Mouse (Mus musculus) CD4-positive, CD25-positive, alpha-beta regulatory T cell, adult 2 months (primary cell): ENCODE measurements at regions not wholly inside any gene's neighbourhood (a gene's known extent, or its start where the extent isn't known, plus 50 kb on each side); places are given as distances from the start of the nearest gene placed in this dataset.

ENCODE experiments used
- DNase-seq: peaks from one replicate; pipeline ENCODE4 v3.0.0-alpha.2; 2012; ENCODE audit warnings: low read depth, low spot score

DNA sequence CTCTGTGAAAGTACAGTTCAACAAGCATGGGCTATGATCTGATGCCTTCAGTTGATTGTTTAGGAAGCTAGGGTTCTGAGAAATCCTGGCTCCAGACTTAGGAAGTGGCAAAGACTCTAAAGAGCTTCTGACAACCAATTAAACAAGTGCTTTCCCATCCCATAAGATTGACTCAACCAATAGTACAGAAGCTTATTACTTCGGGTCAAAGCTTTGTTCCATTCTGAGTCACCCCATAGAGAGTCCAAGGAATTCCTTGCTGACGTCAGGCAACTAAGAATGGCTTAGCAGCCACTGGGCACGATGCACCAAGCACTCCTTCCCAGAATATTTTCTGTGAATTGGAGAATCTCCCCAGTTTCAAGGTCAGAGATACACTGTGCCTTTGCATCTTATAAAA is 59.0 kb upstream of the Ntm start:
- DNase-seq = no peak

DNA sequence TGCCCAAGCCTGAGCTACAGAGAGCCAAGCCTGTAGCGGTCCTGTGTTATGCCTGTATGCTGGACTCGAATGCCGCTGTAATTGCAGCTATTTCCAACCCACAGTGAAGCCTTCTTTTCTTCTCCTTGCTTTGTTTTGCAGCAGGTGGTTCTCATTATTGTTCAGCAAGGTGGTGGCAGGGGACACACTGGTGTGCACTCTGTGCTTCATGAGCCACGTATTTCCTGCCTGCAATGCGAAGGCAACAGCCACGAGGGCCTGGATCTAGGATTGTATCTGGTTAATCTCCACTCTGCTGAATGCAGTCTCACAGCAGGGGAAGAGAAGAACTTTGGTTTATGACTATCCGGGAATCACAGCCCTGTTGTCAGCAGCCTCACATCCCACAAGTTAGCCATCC is 62.3 kb upstream of the Ntm start:
- DNase-seq = no peak

DNA sequence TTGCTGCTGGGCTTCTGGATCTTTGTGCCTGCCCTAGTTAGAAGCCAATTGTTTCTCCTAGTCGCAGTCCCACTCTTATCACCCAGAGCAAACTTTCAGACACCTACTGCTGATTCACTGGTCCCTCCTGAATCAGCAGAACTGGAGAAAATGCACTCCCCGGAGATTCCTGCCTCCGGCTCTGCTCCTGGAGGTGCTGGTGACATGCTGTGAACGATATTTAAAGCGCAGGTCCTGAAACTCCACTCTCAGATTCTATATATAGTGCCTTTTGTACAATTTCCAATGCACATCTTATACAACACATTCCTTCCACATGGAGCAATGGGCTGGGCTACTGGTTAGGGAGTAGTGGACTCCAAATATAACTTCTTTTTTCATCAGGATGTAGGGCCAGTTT is 64.0 kb upstream of the Ntm start:
- no peak for DNase-seq

DNA sequence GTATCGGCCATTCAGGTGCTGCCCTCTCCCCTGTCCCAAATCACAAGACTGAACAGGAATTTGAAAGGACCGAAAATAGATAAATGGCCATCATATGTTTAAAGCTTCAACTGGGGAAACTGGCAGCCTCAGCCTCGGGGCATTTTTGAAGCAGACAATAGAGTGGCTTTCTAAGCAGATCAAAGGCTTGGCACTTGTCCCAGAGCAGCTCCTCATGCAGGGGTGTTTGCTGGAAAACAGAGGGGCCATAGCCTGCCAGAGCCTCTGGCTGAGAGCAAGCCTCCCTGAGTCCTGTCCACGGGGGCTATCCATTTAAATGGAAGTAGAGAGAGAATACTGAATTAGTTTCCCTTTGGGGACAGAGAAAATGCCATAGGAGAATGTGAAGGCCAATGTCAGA is 77.5 kb upstream of the Ntm start:
- DNase-seq = no peak

DNA sequence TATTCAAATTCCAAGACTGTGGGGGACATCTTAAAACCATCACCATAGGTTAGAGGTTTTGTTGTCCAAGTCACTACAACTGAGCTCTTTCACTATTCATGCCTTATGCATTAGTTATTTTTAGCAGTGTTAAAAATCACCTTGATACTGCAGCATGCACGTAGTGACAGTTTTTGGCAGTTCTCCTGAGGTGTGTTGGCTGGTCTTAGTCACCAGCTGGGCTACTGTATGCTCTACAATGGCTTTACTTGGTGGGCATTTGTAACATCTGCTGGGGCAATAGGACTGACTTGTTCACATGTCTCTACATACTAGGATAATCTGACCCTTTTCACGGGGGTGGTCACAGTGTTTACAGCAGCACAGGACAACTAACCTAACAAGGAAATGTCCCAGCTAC is 101.6 kb upstream of the Ntm start:
- no peak for DNase-seq

DNA sequence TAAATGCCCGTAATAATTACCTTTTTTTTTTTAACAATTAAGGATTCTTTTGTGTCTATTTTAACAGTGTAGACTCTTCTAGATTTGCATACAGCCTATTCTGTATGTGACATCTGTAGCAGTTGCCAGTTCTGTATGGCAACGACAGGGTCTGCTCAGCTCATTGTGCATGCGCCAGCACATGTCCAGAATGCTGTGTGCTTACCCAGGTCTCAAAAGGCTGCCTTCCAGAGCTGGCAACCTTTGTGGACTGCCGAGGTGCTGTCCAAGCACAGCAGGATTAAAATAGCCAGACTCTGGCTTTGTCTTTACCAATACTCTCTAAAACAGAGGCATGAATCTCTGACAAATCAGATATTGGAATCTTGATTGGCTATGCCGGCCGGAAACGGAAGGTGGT is 105.0 kb upstream of the Ntm start:
- DNase-seq = no peak

DNA sequence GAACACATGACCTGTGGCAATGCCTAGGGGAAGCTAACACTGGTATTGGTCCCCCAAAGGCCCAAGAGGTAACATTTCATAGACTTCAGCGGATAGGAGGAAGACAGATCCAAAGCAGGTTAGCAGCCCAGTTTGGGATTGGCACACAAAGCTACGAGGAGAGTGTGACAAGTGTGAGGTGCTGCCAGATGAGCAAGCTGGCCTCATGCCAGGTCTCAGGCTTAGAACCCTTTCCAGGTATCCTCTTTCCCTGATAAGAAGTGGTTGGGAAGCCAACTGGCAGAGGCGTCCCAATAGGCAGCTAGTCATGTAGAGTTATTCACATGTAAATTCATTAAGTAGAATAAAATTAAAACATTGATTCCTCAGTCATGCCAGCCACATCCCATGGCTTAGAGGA is 112.3 kb upstream of the Ntm start:
- DNase-seq = no peak

DNA sequence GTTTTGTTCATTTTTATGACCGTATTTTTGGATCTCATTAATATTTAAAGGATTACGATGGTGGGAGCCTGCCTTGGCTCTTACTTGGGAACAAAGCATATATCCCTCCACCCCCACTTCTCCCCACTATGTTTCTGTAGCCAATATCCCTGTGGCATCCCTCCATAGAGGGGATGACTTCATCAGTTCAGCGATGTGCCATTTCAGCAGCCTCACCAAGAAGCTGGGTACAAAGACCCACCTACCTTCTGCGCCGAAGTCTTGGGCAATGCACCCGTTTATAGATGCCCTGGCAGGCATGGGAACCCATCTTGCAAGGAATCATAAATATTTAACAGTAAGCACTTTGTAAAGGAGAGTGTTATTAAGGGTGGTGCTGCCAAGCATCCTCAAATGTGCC is 113.1 kb upstream of the Ntm start:
- DNase-seq = no peak

DNA sequence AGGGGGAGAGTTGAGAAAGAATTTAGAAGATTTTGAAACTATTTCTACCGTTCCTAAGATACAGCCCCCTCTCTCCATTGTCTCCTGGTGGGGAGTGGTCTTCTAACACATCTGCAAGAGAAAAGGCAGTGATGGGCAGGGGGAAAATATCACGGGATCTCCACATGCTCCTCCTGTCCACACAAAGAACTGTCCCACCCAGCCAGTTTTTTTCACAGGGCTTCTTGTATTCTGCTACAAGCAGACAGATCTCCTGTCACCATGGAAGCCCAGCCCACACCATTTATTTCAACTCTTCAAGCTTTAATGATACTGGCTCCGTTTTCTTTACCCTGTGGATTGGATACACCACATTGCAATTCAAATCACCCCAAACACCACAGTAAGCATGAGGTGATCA is 113.5 kb upstream of the Ntm start:
- DNase-seq = no peak

DNA sequence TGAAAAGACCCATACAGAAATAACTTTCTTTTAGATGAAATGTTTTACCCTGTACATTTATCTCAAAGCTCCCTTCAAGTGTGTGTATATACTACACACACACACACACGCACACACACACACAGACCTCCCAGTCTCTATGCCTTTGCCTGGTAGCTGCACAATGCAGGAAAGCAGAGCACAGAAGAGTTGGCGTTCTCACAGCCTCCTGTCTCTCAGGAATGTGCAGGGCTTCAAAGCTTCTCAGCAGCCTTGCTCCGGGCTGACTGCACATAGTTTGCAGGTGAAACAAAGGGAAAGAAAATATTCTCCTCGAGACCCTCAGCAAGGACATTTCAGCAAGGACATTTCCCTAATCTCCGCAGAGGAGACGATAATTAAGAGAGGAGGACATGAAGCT is 139.0 kb upstream of the Ntm start:
- no peak for DNase-seq

DNA sequence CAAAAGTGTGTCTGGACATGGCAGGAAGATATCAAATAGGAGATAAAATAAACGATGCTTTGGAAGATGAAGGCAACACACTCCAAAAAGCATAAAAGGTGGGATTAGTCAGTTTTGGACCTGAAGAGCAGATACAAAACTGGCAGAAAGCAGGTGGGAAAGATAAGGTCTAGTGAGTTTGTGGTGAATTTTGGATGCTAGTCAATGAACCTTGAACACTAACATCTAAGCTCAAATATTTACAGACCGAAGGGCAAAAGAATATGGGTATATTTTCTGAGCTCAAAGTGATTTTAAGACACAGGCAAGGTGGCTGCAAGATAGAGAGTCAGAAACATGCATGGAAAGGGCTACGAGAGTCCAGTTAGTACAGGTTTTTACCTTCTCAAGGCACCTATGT is 159.4 kb upstream of the Ntm start:
- DNase-seq = no peak

DNA sequence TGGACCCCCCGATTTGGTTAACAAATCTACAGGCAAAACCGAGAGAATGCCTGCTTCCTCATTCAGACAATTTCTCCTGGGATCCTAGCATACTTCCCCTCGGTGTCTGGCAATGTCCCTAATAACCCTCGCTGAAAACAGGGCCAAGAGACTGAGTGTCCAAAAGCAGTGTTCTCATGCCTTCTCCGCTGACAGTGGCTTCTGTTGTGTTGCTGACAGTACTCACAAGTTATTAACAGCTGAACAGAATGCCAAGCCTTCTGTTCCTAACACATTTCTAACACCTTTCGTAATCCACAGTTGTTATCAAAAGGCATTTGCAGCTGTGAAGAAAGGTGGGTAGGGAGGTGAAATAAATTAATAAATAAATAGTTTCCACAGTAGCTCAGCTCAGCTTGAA is 166.2 kb upstream of the Ntm start:
- DNase-seq = no peak

DNA sequence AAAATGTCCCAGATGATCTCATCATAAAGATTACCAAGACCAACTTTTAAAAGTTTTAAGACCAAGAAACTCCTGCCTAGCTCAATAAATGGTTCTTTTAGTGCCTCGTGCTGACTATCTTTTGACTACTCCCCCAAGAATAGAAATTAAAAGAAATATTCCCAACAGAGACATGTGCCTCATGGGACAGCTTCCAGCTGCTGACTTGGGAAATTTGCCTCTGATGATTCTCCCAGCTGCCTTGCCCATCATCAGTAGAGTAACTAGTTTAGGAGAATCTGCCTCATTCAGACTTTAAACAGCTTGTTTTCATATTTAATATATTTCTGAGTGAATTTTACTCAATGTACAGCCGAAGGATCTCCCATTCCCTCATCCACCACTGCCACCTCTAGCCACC is 168.7 kb upstream of the Ntm start:
- no peak for DNase-seq

DNA sequence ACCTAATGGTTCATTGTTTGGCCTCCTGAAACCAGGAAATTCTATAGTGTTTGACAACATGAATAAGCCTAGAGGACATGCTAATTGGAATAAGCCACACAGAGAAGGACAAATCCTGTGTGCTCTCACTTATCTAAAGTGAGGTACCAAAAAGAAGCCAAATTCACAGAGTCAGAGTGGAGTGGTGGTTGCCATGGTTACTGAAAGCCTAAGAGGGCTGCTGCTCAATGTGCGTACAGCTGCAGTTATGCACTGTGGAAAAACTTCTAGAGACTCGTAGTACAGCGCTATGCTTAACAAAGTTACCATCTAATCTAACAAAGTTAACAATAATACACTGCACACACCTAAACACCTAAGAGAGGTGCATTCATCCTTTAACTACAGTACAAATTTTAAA is 171.4 kb upstream of the Ntm start:
- no peak for DNase-seq

DNA sequence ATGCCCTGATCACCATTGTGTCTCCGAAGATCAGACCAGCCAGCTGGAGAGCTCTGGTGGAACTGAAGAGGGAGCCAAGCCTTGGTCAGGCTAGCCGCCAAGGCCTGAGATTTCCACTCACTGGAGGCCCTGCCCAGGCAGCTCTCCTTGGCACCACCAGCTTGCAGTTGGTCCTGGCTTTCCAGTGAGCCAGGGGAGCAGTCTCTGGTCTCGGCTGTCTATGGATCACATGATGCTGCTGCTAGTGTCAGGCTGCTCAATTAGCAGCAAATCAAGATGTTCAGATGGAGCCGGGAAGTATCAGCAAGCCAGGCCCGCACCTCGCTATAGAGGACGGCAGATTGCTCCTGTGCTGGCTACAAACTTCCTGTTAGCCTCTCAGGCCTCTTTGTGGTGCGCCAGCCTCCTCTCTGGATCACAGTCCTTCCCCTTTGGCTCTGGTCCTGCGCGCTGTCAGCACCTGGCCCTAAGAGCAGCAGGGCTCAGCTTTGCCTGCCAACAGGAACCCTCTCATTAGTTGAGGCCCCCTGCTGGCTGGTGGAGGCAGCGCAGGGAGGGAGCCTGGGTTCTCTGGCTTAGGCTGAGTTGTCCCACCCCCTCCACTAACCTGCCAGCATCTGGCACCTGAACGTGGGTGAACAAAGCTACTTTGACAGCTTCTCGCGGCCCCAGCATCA is 174.8 kb upstream of the Ntm start:
- peak; percentile 1 for DNase-seq

DNA sequence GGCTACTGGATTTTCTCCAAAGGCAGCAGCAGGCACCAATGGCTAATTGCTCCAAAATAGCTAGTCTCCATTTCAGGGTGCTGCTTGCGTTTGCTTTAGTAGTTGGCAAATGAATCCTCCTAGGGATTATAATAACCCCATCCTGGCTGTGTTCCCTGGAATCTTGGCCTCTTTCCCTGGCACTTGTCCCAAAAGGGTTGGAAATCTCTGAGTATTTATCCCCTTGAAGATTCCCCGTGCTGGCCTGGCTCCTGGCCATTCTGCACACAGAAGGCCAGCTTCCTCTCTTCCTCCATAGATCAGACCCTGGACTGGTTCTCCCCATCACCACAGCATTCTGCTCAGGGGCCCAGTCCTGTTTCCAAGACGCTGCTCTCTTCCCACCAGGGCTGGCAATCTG is 177.2 kb upstream of the Ntm start:
- DNase-seq = no peak

DNA sequence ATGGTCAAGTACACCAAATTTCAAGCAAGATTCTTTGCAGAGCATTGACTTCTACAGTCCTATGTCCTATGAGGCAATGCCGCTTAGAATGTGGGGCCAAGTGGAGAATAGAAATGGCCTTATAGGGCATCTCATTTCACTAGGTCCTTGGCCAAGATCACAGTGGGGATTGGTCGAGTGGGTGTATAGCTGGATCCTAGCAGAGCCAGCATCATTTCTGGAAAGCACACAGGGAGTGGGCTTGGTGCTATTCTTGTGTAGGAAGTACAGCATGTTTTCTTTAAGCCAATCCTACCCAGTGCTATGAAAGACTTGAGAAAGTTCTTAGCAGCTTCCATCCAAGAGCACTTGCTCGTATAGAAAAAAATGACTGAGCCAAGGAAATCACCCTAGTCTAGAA is 178.2 kb upstream of the Ntm start:
- DNase-seq = no peak

DNA sequence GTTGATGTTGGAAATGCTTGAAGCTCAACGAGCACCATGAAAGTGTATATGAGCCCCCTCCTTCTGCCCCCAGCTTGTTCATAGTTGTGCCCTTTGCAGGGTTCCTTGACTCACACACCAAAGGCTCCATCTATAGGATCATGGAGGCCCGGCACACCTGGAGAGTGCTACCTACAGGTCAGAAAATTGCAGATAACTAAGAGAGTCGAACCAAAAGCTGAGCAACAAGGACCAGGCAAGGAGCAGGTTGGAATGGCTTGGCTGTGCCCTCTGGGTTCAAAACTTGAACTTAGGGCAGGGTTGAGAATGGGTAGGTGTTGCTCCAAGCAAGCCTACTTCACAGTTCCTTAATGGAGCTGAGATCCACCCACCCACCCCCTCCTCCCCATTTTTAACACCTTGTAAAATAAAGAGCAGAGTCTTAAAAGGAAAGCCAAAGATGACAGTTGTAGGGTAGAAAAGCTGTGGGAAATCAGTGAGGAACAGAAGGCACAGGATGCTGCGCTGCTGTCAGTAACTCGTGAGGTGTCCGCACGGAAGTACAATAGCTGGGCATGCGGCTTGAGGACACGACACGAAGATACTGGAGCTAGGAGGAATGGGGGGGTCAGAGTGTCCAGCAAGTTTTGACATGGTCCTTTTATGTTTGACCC is 180.0 kb upstream of the Ntm start:
- no peak for DNase-seq

DNA sequence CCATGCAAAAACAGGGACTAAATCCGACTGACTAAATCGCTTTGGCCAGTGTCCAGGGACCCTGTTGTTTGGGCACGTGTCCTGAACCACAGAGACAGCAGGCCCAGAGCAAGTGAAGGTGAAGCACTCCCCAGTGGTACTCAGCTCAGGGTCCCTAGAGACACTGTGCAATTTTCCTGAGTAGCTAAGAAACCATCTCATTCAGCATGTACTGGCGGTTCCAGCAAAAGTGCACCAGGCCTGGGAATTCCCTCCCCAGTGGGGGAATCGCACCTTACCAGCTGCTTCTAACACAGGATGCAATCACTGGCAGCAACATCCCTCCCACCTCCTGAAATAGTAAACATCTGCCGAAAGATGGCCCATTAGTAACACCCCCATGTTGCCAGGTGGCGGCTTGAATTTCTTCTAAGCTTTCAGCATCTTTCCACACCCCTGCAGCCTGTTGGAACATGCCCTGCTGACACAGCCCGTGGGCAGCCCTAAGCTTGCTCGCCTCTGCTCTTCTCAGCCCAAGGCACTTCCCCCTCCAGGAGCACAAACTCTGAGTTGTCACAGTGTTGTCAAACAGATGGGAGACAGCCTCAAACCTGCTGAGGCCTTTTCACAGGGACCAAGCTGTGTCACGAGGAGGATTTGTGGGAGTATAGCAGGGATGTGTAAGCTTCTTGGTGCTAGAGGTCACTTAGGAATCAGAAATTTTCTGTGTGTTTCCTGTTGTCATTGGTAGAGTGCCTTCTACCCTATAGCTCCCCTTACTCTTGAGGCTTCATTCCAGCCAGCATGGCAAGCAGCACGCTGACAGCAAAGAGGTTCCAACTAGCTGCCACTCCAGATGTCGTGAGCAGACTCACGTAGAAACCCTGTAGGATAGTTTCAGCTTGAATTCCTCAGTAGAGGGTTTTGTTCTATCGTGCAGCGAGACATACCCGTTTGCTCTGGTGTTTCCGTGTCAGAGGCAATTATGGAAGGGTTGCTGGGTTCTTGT is 186.8 kb upstream of the Ntm start:
- no peak for DNase-seq

DNA sequence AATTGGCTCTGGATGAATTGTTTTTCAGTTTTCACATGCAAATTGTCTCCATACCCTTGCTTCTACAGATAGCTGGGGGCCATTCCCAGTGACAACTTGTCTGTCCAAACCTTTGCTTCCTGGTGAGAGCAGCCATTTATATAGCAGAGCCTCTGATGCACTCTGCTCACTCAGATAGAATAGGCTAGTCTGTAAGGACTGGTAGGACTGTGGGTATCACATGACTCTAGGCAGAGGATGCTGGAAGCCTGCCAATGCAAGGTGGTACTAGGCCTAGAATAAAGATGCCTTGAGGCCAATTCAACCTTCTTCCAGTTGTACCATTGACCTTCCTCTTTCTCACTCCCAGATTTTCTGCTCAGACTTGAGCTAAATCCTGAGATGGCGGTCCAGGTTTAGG is 188.2 kb upstream of the Ntm start:
- no peak for DNase-seq

DNA sequence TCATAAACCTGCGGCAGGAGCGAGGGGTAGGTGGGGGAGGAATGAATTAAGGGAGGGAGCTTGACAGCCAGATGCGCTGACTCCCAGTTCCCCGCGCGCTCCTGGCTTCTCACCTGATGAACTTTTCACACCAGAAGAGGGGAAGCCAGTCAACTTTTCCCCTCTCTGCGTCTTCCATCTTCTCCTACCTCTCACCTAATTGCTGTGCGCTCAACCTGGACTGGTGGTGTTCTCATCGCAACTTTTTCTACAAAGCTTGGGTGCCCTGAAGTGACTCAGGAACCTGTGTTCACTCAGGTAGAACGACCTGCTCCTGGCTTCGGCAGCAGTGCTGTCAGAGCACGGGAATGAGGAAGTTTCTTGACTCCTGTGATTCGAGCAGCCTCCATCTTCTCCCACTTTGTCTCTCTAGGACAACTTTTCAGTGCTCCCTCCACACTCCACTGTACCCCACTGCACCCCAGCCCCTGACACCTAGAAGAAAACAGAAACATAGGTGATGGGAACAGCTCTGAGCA is 203.4 kb upstream of the Ntm start:
- DNase-seq = no peak

DNA sequence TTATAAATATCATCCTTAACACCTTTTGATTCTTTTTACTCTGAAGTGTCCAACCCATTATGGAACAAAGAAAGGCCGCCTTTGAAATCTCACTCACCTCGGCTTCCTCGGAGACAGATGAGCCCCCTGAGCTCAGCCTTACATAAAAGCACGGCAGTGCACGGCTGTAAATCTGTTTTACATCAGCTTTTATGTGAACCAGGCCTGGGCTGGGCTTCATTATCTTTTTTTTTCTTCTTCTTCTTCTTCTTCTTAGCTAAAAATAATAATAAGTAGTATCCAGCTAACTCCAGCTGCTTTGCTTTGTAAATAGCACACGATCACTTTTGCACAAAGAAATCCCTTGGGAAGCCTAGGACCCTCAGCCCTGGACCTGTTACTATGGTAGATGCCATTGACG is 204.3 kb upstream of the Ntm start:
- DNase-seq = no peak

DNA sequence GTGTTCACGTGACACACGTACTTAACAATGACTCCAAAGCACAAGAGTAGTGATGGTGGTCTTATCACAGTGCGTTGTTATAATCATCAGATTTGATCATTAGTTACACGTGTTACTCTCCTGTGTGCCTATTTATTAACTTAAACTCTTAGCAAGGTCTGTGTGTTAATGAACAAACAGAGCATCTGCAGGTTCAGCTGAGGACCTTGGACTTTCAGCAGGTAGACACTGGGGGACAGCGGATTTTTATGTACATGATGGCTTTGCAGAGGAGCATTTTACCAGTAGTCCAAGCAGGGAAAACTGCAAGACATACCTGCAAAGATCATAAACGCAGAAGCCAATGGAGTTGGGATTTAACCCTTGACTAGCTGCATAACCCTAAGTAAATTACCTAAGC is 211.7 kb upstream of the Ntm start:
- no peak for DNase-seq
